Mouse (Mus musculus) CH12.LX (cell line): ENCODE data around the gene Dedd. TPM values are rescaled to one million over a fixed set of nuclear protein-coding genes. Genes with fewer than 3 reads are reported as not detected.
A peak's percentile ranks its signal among the peaks of the same experiment; 100 is the strongest.

Experiments used
- DNase-seq: peaks from one replicate; pipeline ENCODE4 v3.0.0-alpha.2; 2013; ENCODE audit errors: extremely low read depth
- H3K27ac ChIP-seq: 2 replicates; pipeline ENCODE4 v1.5.1; 2012; ENCODE audit warnings: low read depth, mild to moderate bottlenecking, control low read depth, moderate library complexity; ENCODE audit not compliant: insufficient read depth
- H3K27me3 ChIP-seq: replicated peaks from 2 replicates; pipeline ENCODE3; 2012; ENCODE audit warnings: inconsistent platforms
- H3K36me3 ChIP-seq, 2 experiments: replicated peaks in 1 of 2; 2 replicates each; pipeline versions ENCODE3 to v1.6.1; 2012; ENCODE audit warnings: inconsistent platforms in 1 of 2, low read length in 1 of 2, mild to moderate bottlenecking in 1 of 2, mixed read lengths in 1 of 2, moderate library complexity in 1 of 2; ENCODE audit not compliant: control insufficient read depth in 1 of 2, insufficient read depth in 1 of 2
- H3K4me1 ChIP-seq, 2 experiments: 2 replicates each; pipeline ENCODE4 v1.6.1; 2012; ENCODE audit warnings: inconsistent platforms in 1 of 2, moderate library complexity in 1 of 2; ENCODE audit not compliant: insufficient read depth in 2 of 2, control insufficient read depth in 1 of 2
- H3K4me2 ChIP-seq: 2 replicates; pipeline ENCODE4 v1.6.1; 2012; ENCODE audit warnings: low read depth, mild to moderate bottlenecking, control low read depth; ENCODE audit not compliant: poor library complexity, insufficient read depth, severe bottlenecking
- H3K4me3 ChIP-seq, 3 experiments: fragments of 150-350 bp in 1 of 3; sonication (generic) in 1 of 3; replicated peaks in 1 of 3; 2 replicates each; pipeline versions ENCODE3 to v1.5.1; 2011 to 2012; ENCODE audit warnings: low read depth in 2 of 3, low read length in 2 of 3, mild to moderate bottlenecking in 2 of 3, moderate library complexity in 2 of 3, control low read depth in 1 of 3, improper control_type of control experiment in 1 of 3, inconsistent platforms in 1 of 3, mixed read lengths in 1 of 3; ENCODE audit not compliant: poor library complexity in 1 of 3
- H3K79me2 ChIP-seq: replicated peaks from 2 replicates; pipeline ENCODE4 v1.6.1; 2012; ENCODE audit warnings: mild to moderate bottlenecking, moderate library complexity; ENCODE audit not compliant: control insufficient read depth, poor library complexity, insufficient read depth, severe bottlenecking; ENCODE audit errors: extremely low read depth
- H3K9ac ChIP-seq: 2 replicates; pipeline ENCODE4 v1.6.1; 2012; ENCODE audit warnings: low read depth, mild to moderate bottlenecking, control low read depth, moderate library complexity; ENCODE audit not compliant: insufficient read depth
- H3K9me3 ChIP-seq: replicated peaks from 2 replicates; pipeline ENCODE3; 2012; ENCODE audit warnings: low read length, inconsistent platforms, mixed read lengths
- BHLHE40 ChIP-seq: IDR thresholded peaks from 2 replicates; pipeline ENCODE4 v1.6.1; 2011; ENCODE audit warnings: mild to moderate bottlenecking, low read depth, low read length, improper control_type of control experiment
- CHD1 ChIP-seq: IDR thresholded peaks from 2 replicates; pipeline ENCODE4 v1.6.1; 2012; ENCODE audit warnings: low read depth, low read length, improper control_type of control experiment, inconsistent platforms
- CTCF ChIP-seq, 2 experiments: IDR thresholded peaks in 1 of 2; conservative IDR thresholded peaks in 1 of 2; 2 replicates each; pipeline ENCODE4 v1.5.1; 2011 to 2012; ENCODE audit warnings: low read depth in 2 of 2, low read length in 2 of 2, improper control_type of control experiment in 1 of 2, inconsistent platforms in 1 of 2, mild to moderate bottlenecking in 1 of 2, moderate library complexity in 1 of 2
- E2F4 ChIP-seq: IDR thresholded peaks from 2 replicates; pipeline ENCODE4 v1.6.1; 2011; ENCODE audit warnings: low read depth, low read length, improper control_type of control experiment; ENCODE audit not compliant: insufficient replicate concordance
- ELF1 ChIP-seq: IDR thresholded peaks from 2 replicates; pipeline ENCODE4 v1.6.1; 2014; ENCODE audit warnings: low read depth, mild to moderate bottlenecking, inconsistent platforms, low read length, improper control_type of control experiment
- ETS1 ChIP-seq: conservative IDR thresholded peaks from 2 replicates; pipeline ENCODE4 v1.6.1; 2012; ENCODE audit warnings: low read depth, mild to moderate bottlenecking, inconsistent platforms, low read length, improper control_type of control experiment, moderate library complexity
- GABPA ChIP-seq: IDR thresholded peaks from 2 replicates; pipeline ENCODE4 v1.6.1; 2012; ENCODE audit warnings: low read depth, low read length, improper control_type of control experiment, inconsistent platforms; ENCODE audit not compliant: insufficient replicate concordance
- HCFC1 ChIP-seq: IDR thresholded peaks from 2 replicates; pipeline ENCODE4 v1.6.1; 2012; ENCODE audit warnings: low read depth, mild to moderate bottlenecking, inconsistent platforms, low read length, improper control_type of control experiment
- JUN ChIP-seq: IDR thresholded peaks from 2 replicates; pipeline ENCODE4 v1.6.1; 2011; ENCODE audit warnings: low read depth, mild to moderate bottlenecking, low read length, improper control_type of control experiment, moderate library complexity; ENCODE audit not compliant: insufficient read depth
- MAFK ChIP-seq: IDR thresholded peaks from 2 replicates; pipeline ENCODE4 v1.6.1; 2011; ENCODE audit warnings: low read length, improper control_type of control experiment; ENCODE audit not compliant: insufficient replicate concordance
- MAX ChIP-seq: IDR thresholded peaks from 2 replicates; pipeline ENCODE4 v1.6.1; 2011; ENCODE audit warnings: low read length, improper control_type of control experiment
- MAZ ChIP-seq: IDR thresholded peaks from 2 replicates; pipeline ENCODE4 v1.6.1; 2012; ENCODE audit warnings: low read depth, mild to moderate bottlenecking, inconsistent platforms, low read length, improper control_type of control experiment, moderate library complexity
- MXI1 ChIP-seq: IDR thresholded peaks from 2 replicates; pipeline ENCODE4 v1.6.1; 2011; ENCODE audit warnings: mild to moderate bottlenecking, low read depth, low read length, improper control_type of control experiment
- NELFE ChIP-seq: IDR thresholded peaks from 2 replicates; pipeline ENCODE4 v1.6.1; 2011; ENCODE audit warnings: low read depth, low read length, improper control_type of control experiment
- PAX5 ChIP-seq: IDR thresholded peaks from 2 replicates; pipeline ENCODE4 v1.6.1; 2012; ENCODE audit warnings: low read length, inconsistent platforms, mixed read lengths
- POLR2A ChIP-seq: IDR thresholded peaks from 2 replicates; pipeline ENCODE4 v1.6.1; 2011; ENCODE audit warnings: low read depth, mild to moderate bottlenecking, improper control_type of control experiment, low read length
- POLR2AphosphoS2 ChIP-seq: IDR thresholded peaks from 2 replicates; pipeline ENCODE4 v1.6.1; 2011; ENCODE audit warnings: low read depth, low read length, improper control_type of control experiment
- RAD21 ChIP-seq: IDR thresholded peaks from 2 replicates; pipeline ENCODE4 v1.6.1; 2011; ENCODE audit warnings: low read depth, mild to moderate bottlenecking, low read length, improper control_type of control experiment, moderate library complexity
- RCOR1 ChIP-seq: conservative IDR thresholded peaks from 2 replicates; pipeline ENCODE4 v1.6.1; 2012; ENCODE audit warnings: low read depth, mild to moderate bottlenecking, inconsistent platforms, low read length, improper control_type of control experiment
- SMC3 ChIP-seq: IDR thresholded peaks from 2 replicates; pipeline ENCODE4 v1.6.1; 2011; ENCODE audit warnings: low read depth, low read length, improper control_type of control experiment
- TCF12 ChIP-seq: IDR thresholded peaks from 2 replicates; pipeline ENCODE4 v1.6.1; 2014; ENCODE audit warnings: low read depth, mild to moderate bottlenecking, inconsistent platforms, low read length, improper control_type of control experiment
- UBTF ChIP-seq: IDR thresholded peaks from 2 replicates; pipeline ENCODE4 v1.6.1; 2012; ENCODE audit warnings: low read depth, mild to moderate bottlenecking, inconsistent platforms, low read length, improper control_type of control experiment, moderate library complexity
- USF1 ChIP-seq: IDR thresholded peaks from 2 replicates; pipeline ENCODE4 v1.6.1; 2014; ENCODE audit warnings: low read depth, mild to moderate bottlenecking, inconsistent platforms, low read length, improper control_type of control experiment
- USF2 ChIP-seq: conservative IDR thresholded peaks from 2 replicates; pipeline ENCODE4 v1.6.1; 2011; ENCODE audit warnings: low read depth, low read length, improper control_type of control experiment
- ZC3H11A ChIP-seq: IDR thresholded peaks from 2 replicates; pipeline ENCODE4 v1.6.1; 2012; ENCODE audit warnings: low read depth, mild to moderate bottlenecking, inconsistent platforms, low read length, improper control_type of control experiment
- ZKSCAN1 ChIP-seq: IDR thresholded peaks from 2 replicates; pipeline ENCODE4 v1.6.1; 2012; ENCODE audit warnings: low read depth, inconsistent platforms, low read length, improper control_type of control experiment, borderline replicate concordance
- dilution Hi-C: fragments of 300-500 bp; cut with MboI; formaldehyde crosslinking; loops from 2 replicates; pipeline ENCODE4 v1.14.3; 2020; ENCODE audit warnings: low sequenced_read_pairs; ENCODE audit not compliant: extremely low pct_unique_long_range_greater_than_20kb, extremely low pct_ligation_motif_present
- in situ Hi-C: fragments of 300-500 bp; cut with MboI; formaldehyde crosslinking; loops from 3 replicates; pipeline ENCODE4 v1.14.3; 2019; ENCODE audit warnings: low sequenced_read_pairs, low pct_ligation_motif_present, low pct_unique_long_range_greater_than_20kb, mixed read lengths
- polyA plus RNA-seq: library from polyadenylated mRNA; unstranded; fragments of >175 nt; gene quantifications from 2 replicates; pipeline ENCODE4 v1.2.1, GENCODE M21; 2012; ENCODE audit warnings: low read depth; ENCODE audit not compliant: insufficient read length
- total RNA-seq, 2 experiments: library from RNA; depleted of rRNA; stranded (reverse); fragments of 300-350 nt in 1 of 2; fragments of >200 nt in 1 of 2; gene quantifications; 2 replicates each; pipeline ENCODE4 v1.2.3; 2012 to 2014

The Dedd gene
- total and polyA plus RNA-seq, 3 experiments, result 14.5 to 34.5 (median 21.5) TPM

DNA sequence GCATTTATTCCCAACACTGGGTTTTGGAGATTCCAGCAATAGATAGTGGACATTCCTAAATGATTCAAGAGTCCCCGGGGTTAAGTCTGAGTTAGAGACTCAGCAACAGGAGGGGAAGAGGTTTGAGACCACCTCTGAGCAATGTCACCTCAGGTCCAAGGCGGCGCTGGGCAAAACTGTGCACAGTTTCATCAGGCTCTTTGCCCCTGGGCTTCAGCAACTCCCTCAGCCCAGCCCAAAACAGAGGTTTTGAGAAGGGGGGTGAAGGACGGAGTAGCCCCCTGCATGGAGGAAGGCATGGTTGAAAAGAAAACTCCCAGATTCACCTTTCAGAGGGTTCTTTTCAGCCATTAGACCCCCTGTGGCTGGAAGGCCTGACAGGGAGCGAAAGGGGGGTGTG is 49.2 kb upstream of the Dedd start:
- Histone ChIP-seq H3K27me3 (no peaks in the 10 kb centered on the region), H3K9me3 (no peaks in the 10 kb centered on the region), H3K4me3 (no peak overlapping the region), H3K4me2 (no peak overlapping the region), H3K36me3 (peaks cover 45 to 72% of the 10 kb centered on the region in 2 experiments), H3K27ac (no peak overlapping the region), H3K9ac (no peak overlapping the region), H3K4me1 (peaks cover 0 to 23% of the 10 kb centered on the region in 2 experiments; a peak in 2 of 4 replicates), H3K79me2 (no peaks in the 10 kb centered on the region)
- in situ Hi-C loops (no loop called here), dilution Hi-C loops (no loop called here)
- TF ChIP-seq ETS1 (no peak), MAZ (no peak), BHLHE40 (no peak), JUN (no peak), USF2 (no peak), MXI1 (no peak), HCFC1 (no peak), ZKSCAN1 (no peak), GABPA (no peak), SMC3 (no peak), RAD21 (no peak), CHD1 (no peak), POLR2AphosphoS2 (no peak), ELF1 (no peak), ZC3H11A (no peak), USF1 (no peak), PAX5 (no peak)
- no peak for DNase-seq

DNA sequence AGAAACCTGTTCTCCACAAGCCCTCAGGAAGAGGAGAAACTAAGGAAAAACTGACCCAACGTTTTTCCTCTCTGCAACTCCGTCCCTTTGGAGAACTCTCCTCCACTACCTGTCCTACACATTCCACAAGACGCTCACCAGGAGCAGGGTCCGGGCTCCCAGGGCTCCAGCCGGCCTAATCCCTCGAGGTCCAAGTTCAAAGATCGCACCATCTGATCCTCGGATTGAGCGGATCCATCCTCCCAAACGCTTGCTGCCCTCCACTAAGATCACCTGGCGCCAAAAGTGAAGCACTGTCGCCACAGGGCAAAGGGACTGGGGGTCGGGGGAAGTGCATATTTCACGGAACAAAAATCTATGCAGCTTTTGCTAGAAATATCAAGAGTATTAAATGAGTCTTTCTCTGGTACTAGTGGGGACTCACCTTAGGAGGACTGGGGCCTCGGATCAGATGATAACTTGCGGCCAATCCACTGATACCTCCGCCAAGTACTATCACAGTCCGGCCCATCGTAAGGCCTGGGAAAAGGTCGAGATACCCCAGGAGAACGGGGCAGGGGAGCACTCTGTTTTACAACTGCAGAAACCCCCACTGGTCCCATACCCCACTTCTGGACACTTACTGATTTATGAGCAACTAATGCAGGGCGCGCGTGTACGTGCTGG is 48.6 kb upstream of the Dedd start:
- no peak for DNase-seq
- H3K4me3 ChIP-seq, result peak overlapping the region; percentile 58 to 92 (median 59)
- no peak for TF ChIP-seq MAFK
- TF ChIP-seq MAX, result no peak
- TF ChIP-seq TCF12, result no peak
- TF ChIP-seq E2F4, result no peak
- no peak for TF ChIP-seq RCOR1
- peak; percentile 87; the same call in 1 of the 2 replicates for TF ChIP-seq CHD1
- TF ChIP-seq POLR2A, result no peak
- 0 out of 2 replicates have a peak, but pooled peaks have one; percentile 33 for TF ChIP-seq UBTF
- TF ChIP-seq NELFE, result 0 out of 2 replicates have a peak, but pooled peaks have one; percentile 14
- no peak for TF ChIP-seq CTCF (conservative IDR thresholded peaks at IDR 0.05 in 1 of 2, IDR thresholded peaks at IDR 0.05 in 1 of 2; ENCODE audit: low read depth in 2 of 2, low read length in 2 of 2)
- no peaks in the 10 kb centered on the region for H3K79me2 ChIP-seq
- peak overlapping the region; percentile 53 for H3K9ac ChIP-seq
- in situ Hi-C loops (no loop called here), dilution Hi-C loops (no loop called here)
- peaks cover 45 to 72% of the 10 kb centered on the region in 2 experiments for H3K36me3 ChIP-seq
- peaks cover 0 to 23% of the 10 kb centered on the region in 2 experiments; a peak in 2 of 4 replicates for H3K4me1 ChIP-seq
- peak overlapping the region; percentile 62 for H3K4me2 ChIP-seq
- H3K9me3 ChIP-seq, result no peaks in the 10 kb centered on the region
- H3K27me3 ChIP-seq, result no peaks in the 10 kb centered on the region
- no peak overlapping the region for H3K27ac ChIP-seq
